ENCODE assay signal across 11 mouse cellular contexts in genomic region chr9:72791213-72791582, GRCm38 (mm10). TPM values are rescaled to one million over a fixed set of nuclear protein-coding genes. Genes with fewer than 3 reads are reported as not detected.
A peak's percentile ranks its signal among the peaks of the same experiment; 100 is the strongest.
DNase-seq lines count a peak whose midpoint lies in the region; ATAC-seq and TF ChIP-seq lines count a peak whose summit lies in the region.
"Had no signal": no experiment of that assay in that cellular context is flagged by ENCODE, and none has a peak within 500 bp of the region (broad histone marks: within the 10 kb centered on the region; RNA-seq: fewer than 3 reads in every experiment).

No protein-coding gene starts in this region.

- H3K4me3 ChIP-seq in gastrocnemius, adult 2 months = peak overlapping the region; percentile 49
- no peak overlapping the region for H3K4me3 ChIP-seq in midbrain, postnatal 0 days (ENCODE audit: low read depth, low read length)
- H3K4me3 ChIP-seq in midbrain, embryonic 13.5 days (replicated peaks) = no peak overlapping the region
- peak overlapping the region; percentile 3; the same call in 1 of the 2 replicates for H3K4me3 ChIP-seq in hindbrain, embryonic 16.5 days (ENCODE audit: low read length)
- no peak overlapping the region for H3K4me3 ChIP-seq in myocyte
- H3K4me3 ChIP-seq in stomach, postnatal 0 days (ENCODE audit: low read depth, low read length) = no peak overlapping the region
- H3K4me3 ChIP-seq: forebrain, embryonic 15.5 days had no signal

- H3K79me2 ChIP-seq in myocyte (ENCODE audit: control insufficient read depth, insufficient read depth) = no peaks in the 10 kb centered on the region

- H3K27ac ChIP-seq in gastrocnemius, adult 2 months = peak overlapping the region; percentile 59
- H3K27ac ChIP-seq in midbrain, postnatal 0 days (ENCODE audit: low read depth, low read length) = no peak overlapping the region
- H3K27ac ChIP-seq in midbrain, embryonic 13.5 days = no peak overlapping the region
- H3K27ac ChIP-seq in hindbrain, embryonic 16.5 days (ENCODE audit: low read depth, low read length) = no peak overlapping the region
- no peak overlapping the region for H3K27ac ChIP-seq in stomach, postnatal 0 days (replicated peaks)
- H3K27ac ChIP-seq: forebrain, embryonic 15.5 days had no signal

- TF ChIP-seq CTCF in gastrocnemius, adult 2 months (IDR thresholded peaks at IDR 0.05) = no peak
- TF ChIP-seq CTCF in midbrain, postnatal 0 days (IDR thresholded peaks at IDR 0.05) = no peak
- no peak for TF ChIP-seq CTCF in stomach, postnatal 0 days (IDR thresholded peaks at IDR 0.05; ENCODE audit: low read depth)

- ATAC-seq in midbrain, postnatal 0 days (ENCODE audit: low FRiP score) = no peak
- no peak for ATAC-seq in midbrain, embryonic 13.5 days
- no peak for ATAC-seq in hindbrain, embryonic 16.5 days
- no peak for ATAC-seq in stomach, postnatal 0 days (ENCODE audit: low FRiP score, low TSS enrichment)
- ATAC-seq: forebrain, embryonic 15.5 days had no signal

- no peak overlapping the region for H3K9ac ChIP-seq in midbrain, postnatal 0 days (replicated peaks; ENCODE audit: low read length, poor library complexity, severe bottlenecking)
- no peak overlapping the region for H3K9ac ChIP-seq in midbrain, embryonic 13.5 days (replicated peaks)
- no peak overlapping the region for H3K9ac ChIP-seq in hindbrain, embryonic 16.5 days (ENCODE audit: low read depth, low read length)
- H3K9ac ChIP-seq in stomach, postnatal 0 days (ENCODE audit: low read length) = no peak overlapping the region
- H3K9ac ChIP-seq: forebrain, embryonic 15.5 days had no signal

- H3K36me3 ChIP-seq in midbrain, postnatal 0 days (ENCODE audit: insufficient read depth, low read length) = no peaks in the 10 kb centered on the region
- H3K36me3 ChIP-seq in midbrain, embryonic 13.5 days = no peaks in the 10 kb centered on the region
- H3K36me3 ChIP-seq in hindbrain, embryonic 16.5 days (ENCODE audit: control insufficient read depth, insufficient read depth, low read length) = no peaks in the 10 kb centered on the region
- H3K36me3 ChIP-seq in myocyte (ENCODE audit: control insufficient read depth, insufficient read depth) = no peaks in the 10 kb centered on the region
- no peaks in the 10 kb centered on the region for H3K36me3 ChIP-seq in stomach, postnatal 0 days (ENCODE audit: control insufficient read depth, insufficient read depth, low read length)
- H3K36me3 ChIP-seq: forebrain, embryonic 15.5 days had no signal

- WGBS in midbrain, postnatal 0 days = 42% methylated on average over 10 of the region's 10 CpGs
- WGBS in midbrain, embryonic 13.5 days = 50% methylated on average over 10 of the region's 10 CpGs
- 42% methylated on average over 10 of the region's 10 CpGs for WGBS in hindbrain, embryonic 16.5 days
- 62% methylated on average over 10 of the region's 10 CpGs for WGBS in stomach, postnatal 0 days

- DNase-seq in gastrocnemius, adult 2 months = peak; percentile 21
- DNase-seq in gastrocnemius, adult 8-10 months (ENCODE audit: low spot score in 2 of 2) = no peak
- no peak for DNase-seq in midbrain, postnatal 0 days (ENCODE audit: low spot score)
- no peak for DNase-seq in right cerebral cortex, postnatal 25 days
- DNase-seq in stomach, postnatal 0 days (ENCODE audit: low spot score) = no peak

- no peak for TF ChIP-seq EP300 in stomach, postnatal 0 days (optimal IDR thresholded peaks at IDR 0.05)

- intact Hi-C loops in gastrocnemius, adult 2 months (cut with DNase I) = no loop called here

- TF ChIP-seq POLR2A in myocyte (IDR thresholded peaks at IDR 0.05; ENCODE audit: insufficient read length, low read depth) = no peak

- H3K4me2 ChIP-seq in midbrain, postnatal 0 days (ENCODE audit: low read depth, low read length, poor library complexity, severe bottlenecking) = peak overlapping the region; percentile 28; the same call in 1 of the 2 replicates
- H3K4me2 ChIP-seq in midbrain, embryonic 13.5 days (replicated peaks) = no peak overlapping the region
- H3K4me2 ChIP-seq in hindbrain, embryonic 16.5 days (ENCODE audit: low read length) = peak overlapping the region; percentile 37
- H3K4me2 ChIP-seq in myocyte (ENCODE audit: low read depth) = peak overlapping the region; percentile 62
- H3K4me2 ChIP-seq in stomach, postnatal 0 days (replicated peaks; ENCODE audit: low read depth) = no peak overlapping the region
- H3K4me2 ChIP-seq: forebrain, embryonic 15.5 days; midbrain, embryonic 11.5 days had no signal

- no peaks in the 10 kb centered on the region for H3K27me3 ChIP-seq in midbrain, postnatal 0 days (ENCODE audit: insufficient read depth, low read length)
- no peaks in the 10 kb centered on the region for H3K27me3 ChIP-seq in midbrain, embryonic 13.5 days
- H3K27me3 ChIP-seq in hindbrain, embryonic 16.5 days (replicated peaks; ENCODE audit: control insufficient read depth, insufficient read depth, low read length) = no peaks in the 10 kb centered on the region
- H3K27me3 ChIP-seq in myocyte (ENCODE audit: control insufficient read depth, insufficient read depth, insufficient read length) = no peaks in the 10 kb centered on the region
- no peaks in the 10 kb centered on the region for H3K27me3 ChIP-seq in stomach, postnatal 0 days (ENCODE audit: control insufficient read depth, insufficient read depth, low read length)
- H3K27me3 ChIP-seq: CH12.LX had no signal

- no peaks in the 10 kb centered on the region for H3K9me3 ChIP-seq in midbrain, postnatal 0 days (ENCODE audit: low read length)
- H3K9me3 ChIP-seq in midbrain, embryonic 13.5 days = no peaks in the 10 kb centered on the region
- H3K9me3 ChIP-seq in hindbrain, embryonic 16.5 days (ENCODE audit: control insufficient read depth, low read length) = no peaks in the 10 kb centered on the region
- no peaks in the 10 kb centered on the region for H3K9me3 ChIP-seq in stomach, postnatal 0 days (ENCODE audit: control insufficient read depth, low read length)
- H3K9me3 ChIP-seq: forebrain, embryonic 15.5 days had no signal

- H3ac ChIP-seq in myocyte (ENCODE audit: control insufficient read depth, insufficient read length) = no peak overlapping the region

- H3K4me1 ChIP-seq in midbrain, postnatal 0 days (ENCODE audit: insufficient read depth, low read length) = no peaks in the 10 kb centered on the region
- no peaks in the 10 kb centered on the region for H3K4me1 ChIP-seq in midbrain, embryonic 13.5 days (replicated peaks)
- H3K4me1 ChIP-seq in hindbrain, embryonic 16.5 days (ENCODE audit: control insufficient read depth, insufficient read depth, low read depth, low read length) = peaks cover 3% of the 10 kb centered on the region; the same call in 1 of the 2 replicates
- no peaks in the 10 kb centered on the region for H3K4me1 ChIP-seq in stomach, postnatal 0 days (replicated peaks; ENCODE audit: control insufficient read depth, insufficient read depth)
- H3K4me1 ChIP-seq: forebrain, embryonic 15.5 days had no signal

TF ChIP-seq in myocyte, 11 proteins besides CTCF, POLR2A, EP300 and RAD21:
- TF ChIP-seq MYOG (IDR thresholded peaks at IDR 0.05; ENCODE audit: control insufficient read depth in 1 of 3, insufficient read depth in 1 of 3, insufficient read length in 2 of 3, low read depth in 2 of 3) (no peak), MYOD1 (IDR thresholded peaks at IDR 0.05; ENCODE audit: control insufficient read depth in 1 of 3, insufficient read length in 2 of 3, low read depth in 2 of 3) (no peak), SRF (IDR thresholded peaks at IDR 0.05; ENCODE audit: control insufficient read depth, insufficient read length, low read depth) (no peak), TCF12 (IDR thresholded peaks at IDR 0.05; ENCODE audit: insufficient read depth, poor library complexity, severe bottlenecking) (no peak), E2F4 (IDR thresholded peaks at IDR 0.05; ENCODE audit: insufficient read depth) (no peak), USF1 (IDR thresholded peaks at IDR 0.05; ENCODE audit: low read depth) (no peak)

RNA-seq across cellular contexts. Expression of gene Prtg, which starts 15.5 kb away (rescaled TPM):
- total RNA-seq in gastrocnemius, adult 2 months (2021) = under 1 TPM; 0.15 to 0.31 TPM
- under 1 TPM; 0.07 to 0.38 (median 0.12) TPM for total RNA-seq in gastrocnemius, adult 8-10 months (2022)
- total RNA-seq in midbrain, postnatal 0 days (2014; rRNA removed) = 0.66 and 0.93 TPM in 2 replicates
- polyA plus RNA-seq in midbrain, postnatal 0 days (2015; fragmentation: Nextera tagmentation; extraction: Ambion mirVana) = 0.25 and 0.32 TPM in 2 replicates
- 0.63 and 0.77 TPM in 2 replicates for polyA plus RNA-seq in midbrain, embryonic 13.5 days (2015; fragmentation: Nextera tagmentation; extraction: Ambion mirVana)
- 0.40 and 0.51 TPM in 2 replicates for polyA plus RNA-seq in hindbrain, embryonic 16.5 days (2015; fragmentation: Nextera tagmentation; extraction: Ambion mirVana)
- 0.06 TPM for polyA plus RNA-seq in myocyte (2012; fragmentation: generic; extraction: Trizol)
- polyA plus RNA-seq in stomach, postnatal 0 days (2015; fragmentation: Nextera tagmentation; extraction: Ambion mirVana) = 0.06 TPM in 2 replicates
- total RNA-seq: CH12.LX had no signal

Comparison
In these comparisons a context has a peak if more than half of its experiments do, and no peak if none do; other contexts are left out.
1. H3K4me2 ChIP-seq: peak in midbrain, postnatal 0 days (single experiment), hindbrain, embryonic 16.5 days (single experiment) and myocyte (single experiment); none in midbrain, embryonic 13.5 days (single experiment) and stomach, postnatal 0 days (single experiment).
2. H3K4me3 ChIP-seq: peak in gastrocnemius, adult 2 months (single experiment) and hindbrain, embryonic 16.5 days (single experiment); none in midbrain, postnatal 0 days (single experiment), midbrain, embryonic 13.5 days (single experiment), myocyte (single experiment) and stomach, postnatal 0 days (single experiment).